Mouse (Mus musculus) B cell, adult 62 days (primary cell): Measurements from ENCODE around the gene Gm21988. TPM values are rescaled to one million over a fixed set of nuclear protein-coding genes. Genes with fewer than 3 reads are reported as not detected.

Experiments
- total RNA-seq: library from RNA; stranded (reverse); gene quantifications from 4 replicates; pipeline ENCODE4 v1.2.4, GENCODE M21; 2023

The Gm21988 gene
- 1.9 to 7.8 TPM (median 4.1 TPM) in 4 replicates for total RNA-seq

GRCm38 (mm10) chr11:70239541-70240279, at the start of gene Gm21988, which contains the start of gene Rnasek:
Gm21988 (minus strand) TSS chr11:70239830.
Rnasek (minus strand) TSS chr11:70239842.

GRCm38 (mm10) chr11:70254931-70255531, 15.4 kb upstream of the Gm21988 start, which contains the start of gene Alox12:
Alox12 (minus strand) TSS chr11:70255353.

GRCm38 (mm10) chr11:70237457-70238167, 2.0 kb downstream of the Gm21988 start, which contains the start of gene 0610010K14Rik:
0610010K14Rik (minus strand) TSS chr11:70237914.

GRCm38 (mm10) chr11:70229260-70230010, 10.2 kb downstream of the Gm21988 start, which contains the start of gene Bcl6b:
Bcl6b (minus strand) TSS chr11:70229798.

GRCm38 (mm10) chr11:70220731-70221602, 18.7 kb downstream of the Gm21988 start, which contains the start of gene Slc16a13:
Slc16a13 (minus strand) TSS chr11:70221064.

GRCm38 (mm10) chr11:70212423-70212822, 27.2 kb downstream of the Gm21988 start, which contains the start of gene Slc16a11:
Slc16a11 (plus strand) TSS chr11:70212752.

Other genes starting within 250 kb of the Gm21988 start
- 285 to 331 TPM (median 318 TPM) in 4 replicates for gene Gabarap, start 248.7 kb downstream of the Gm21988 start, total RNA-seq
- gene Phf23, start 244.1 kb downstream of the Gm21988 start, total RNA-seq, result 48.3 to 52.7 TPM (median 51.4 TPM) in 4 replicates
- 51.2 to 61.3 TPM (median 58.7 TPM) in 4 replicates for gene Dvl2, start 239.2 kb downstream of the Gm21988 start, total RNA-seq
- 44.6 to 55.5 TPM (median 48.8 TPM) in 4 replicates for gene Acadvl, start 224.4 kb downstream of the Gm21988 start, total RNA-seq
- gene Dlg4, start 222.9 kb downstream of the Gm21988 start, total RNA-seq, result 3.9 to 7.2 TPM (median 4.3 TPM) in 4 replicates
- not detected in 4 replicates for gene Asgr1, start 185.7 kb downstream of the Gm21988 start, total RNA-seq
- not detected in 4 replicates for gene Asgr2, start 147.2 kb downstream of the Gm21988 start, total RNA-seq
- gene Mgl2, start 109.5 kb downstream of the Gm21988 start, total RNA-seq, result not detected in 4 replicates
- not detected in 4 replicates for gene Clec10a, start 83.6 kb downstream of the Gm21988 start, total RNA-seq
- not detected in 4 replicates for gene Slc16a11, start 27.1 kb downstream of the Gm21988 start, total RNA-seq
- gene Slc16a13, start 18.8 kb downstream of the Gm21988 start, total RNA-seq, result 2.3 to 6.7 TPM (median 2.5 TPM) in 4 replicates
- 0.38 to 0.97 TPM (median 0.72 TPM) in 3 of 4 replicates, not detected in the other for gene Bcl6b, start 10.0 kb downstream of the Gm21988 start, total RNA-seq
- gene 0610010K14Rik, start 1.9 kb downstream of the Gm21988 start, total RNA-seq, result 58.0 to 66.5 TPM (median 65.5 TPM) in 4 replicates
- gene Rnasek, start within 50 bp of the Gm21988 start, total RNA-seq, result 56.1 to 99.7 TPM (median 83.1 TPM) in 4 replicates
- 0.18 to 0.31 TPM (median 0.26 TPM) in 3 of 4 replicates, not detected in the other for gene Alox12, start 15.5 kb upstream of the Gm21988 start, total RNA-seq
- gene Alox12e, start 82.8 kb upstream of the Gm21988 start, total RNA-seq, result not detected in 4 replicates
- gene Alox15, start 112.2 kb upstream of the Gm21988 start, total RNA-seq, result 2.2 TPM in 1 of 4 replicates, not detected in the others
- gene Pelp1, start 170.2 kb upstream of the Gm21988 start, total RNA-seq, result 26.2 to 28.3 TPM (median 27.4 TPM) in 4 replicates
- 96.8 to 105 TPM (median 102 TPM) in 4 replicates for gene Arrb2, start 192.8 kb upstream of the Gm21988 start, total RNA-seq
- 41.2 to 54.4 TPM (median 43.1 TPM) in 4 replicates for gene Med11, start 212.1 kb upstream of the Gm21988 start, total RNA-seq
- gene Zmynd15, start 219.6 kb upstream of the Gm21988 start, total RNA-seq, result 0.41 to 3.1 TPM (median 0.87 TPM) in 4 replicates
- gene Cxcl16, start 220.2 kb upstream of the Gm21988 start, total RNA-seq, result 8.6 to 11.2 TPM (median 9.8 TPM) in 4 replicates